In the genomic region with DNA sequence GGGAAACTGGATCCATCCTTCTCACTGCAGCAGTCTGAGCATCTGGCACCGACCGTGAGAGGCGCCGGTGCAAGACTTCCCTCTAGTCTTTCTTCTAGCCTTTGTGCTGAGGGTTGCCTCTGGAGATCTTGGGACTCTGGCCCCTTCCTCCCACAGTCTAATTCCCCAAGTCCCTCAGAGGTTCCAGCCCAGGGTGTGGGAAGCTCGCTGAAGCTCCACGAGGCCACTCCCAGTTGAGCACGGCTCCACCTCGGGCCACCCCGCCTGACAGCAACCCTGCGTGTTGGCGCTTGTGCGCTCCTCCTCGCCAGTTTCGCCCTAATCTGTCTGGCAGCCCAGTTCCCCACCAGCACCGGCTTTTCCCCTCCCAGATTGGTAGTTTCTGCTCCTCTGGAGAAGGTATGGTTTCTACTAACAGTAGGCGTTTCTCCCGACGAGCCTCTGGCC, we compare ENCODE assay signal across 8 mouse cellular contexts. TPM values are rescaled to one million over a fixed set of nuclear protein-coding genes. Genes with fewer than 3 reads are reported as not detected.
DNase-seq lines count a peak whose midpoint lies in the region; ATAC-seq and TF ChIP-seq lines count a peak whose summit lies in the region.

No protein-coding gene starts in this region.

- DNase-seq in Patski (ENCODE audit: low read depth, low spot score): no peak
- DNase-seq in cerebellum, postnatal 14 days: peak; percentile 80 to 88
- DNase-seq in frontal cortex, postnatal 36 days (ENCODE audit: low spot score in 2 of 2): peak; percentile 82 to 84
- peak; percentile 68 to 69 for DNase-seq in layer of hippocampus, postnatal 14 days (ENCODE audit: low spot score in 2 of 2)
- DNase-seq in ovary, adult 18-20 months (ENCODE audit: low spot score): peak; percentile 59
- peak; percentile 7 to 12 for DNase-seq in thymus, postnatal 36 days

- H3K27me3 ChIP-seq in Patski: no peaks in the 10 kb centered on the region
- H3K27me3 ChIP-seq in hindbrain, embryonic 12.5 days: no peaks in the 10 kb centered on the region
- no peaks in the 10 kb centered on the region for H3K27me3 ChIP-seq in lung, embryonic 15.5 days

- in situ Hi-C loops in Patski (cut with MboI; ENCODE audit: low pct_unique_long_range_greater_than_20kb): loop anchor here (5.0 to 25.0 kb wide), 9 partner anchors 180 to 1235 kb away; no protein-coding TSS in a partner anchor

- CTCF ChIA-PET in Patski (lab: Charles Lee): no interaction called here

- peak overlapping the region; percentile 97 for H3K9ac ChIP-seq in hindbrain, embryonic 12.5 days
- H3K9ac ChIP-seq in lung, embryonic 15.5 days: peak overlapping the region; percentile 80

- ATAC-seq in Patski: peak; percentile 48
- ATAC-seq in hindbrain, embryonic 12.5 days (ENCODE audit: low FRiP score): peak; percentile 76
- peak; percentile 72 for ATAC-seq in lung, embryonic 15.5 days (ENCODE audit: borderline replicate concordance, extremely low read depth, low FRiP score, low TSS enrichment)

- H3K4me3 ChIP-seq in hindbrain, embryonic 12.5 days: peak overlapping the region; percentile 86
- H3K4me3 ChIP-seq in lung, embryonic 15.5 days: peak overlapping the region; percentile 79

- H3K4me1 ChIP-seq in hindbrain, embryonic 12.5 days: peaks cover 31% of the 10 kb centered on the region
- H3K4me1 ChIP-seq in lung, embryonic 15.5 days: peaks cover 38% of the 10 kb centered on the region

- H3K9me3 ChIP-seq in hindbrain, embryonic 12.5 days (replicated peaks): no peaks in the 10 kb centered on the region
- H3K9me3 ChIP-seq in lung, embryonic 15.5 days: no peaks in the 10 kb centered on the region

- 1% methylated on average over 18 of the region's 18 CpGs for WGBS in hindbrain, embryonic 12.5 days
- WGBS in lung, embryonic 15.5 days: under 1% methylated on average over 18 of the region's 18 CpGs

- POLR2A ChIA-PET in Patski (lab: Charles Lee): interaction anchor here (0.7 to 1.2 kb wide), 2 partner anchors 9 to 16 kb away, joined by 3 to 4 read pairs; no protein-coding TSS in a partner anchor

- H3K27ac ChIP-seq in hindbrain, embryonic 12.5 days: peak overlapping the region; percentile 94
- H3K27ac ChIP-seq in lung, embryonic 15.5 days: peak overlapping the region; percentile 84

- 0 out of 2 replicates have a peak, but pooled peaks cover 5% of the 10 kb centered on the region for H3K36me3 ChIP-seq in hindbrain, embryonic 12.5 days
- H3K36me3 ChIP-seq in lung, embryonic 15.5 days: 0 out of 2 replicates have a peak, but pooled peaks cover 3% of the 10 kb centered on the region

- TF ChIP-seq CTCF in Patski (IDR thresholded peaks at IDR 0.05): no peak

- H3K4me2 ChIP-seq in hindbrain, embryonic 12.5 days (replicated peaks): peak overlapping the region; percentile 71
- peak overlapping the region; percentile 74 for H3K4me2 ChIP-seq in lung, embryonic 15.5 days

RNA-seq across cellular contexts. Expression of a gene that starts 2.0 kb away (rescaled TPM):
- polyA plus RNA-seq in Patski (2021): 41.4 TPM
- polyA plus RNA-seq in hindbrain, embryonic 12.5 days (2016; fragmentation: Nextera tagmentation; extraction: Ambion mirVana): 321 and 363 TPM in 2 replicates
- total RNA-seq in layer of hippocampus, postnatal 14 days (2021): 10 to 100 TPM; 15.8 to 16.1 TPM
- polyA plus RNA-seq in lung, embryonic 15.5 days (2015; fragmentation: Nextera tagmentation; extraction: Ambion mirVana): 63.7 and 64.0 TPM in 2 replicates
